8 mouse cellular contexts compared by ENCODE assay signal in genomic region chr8:48097131-48097794, GRCm38 (mm10). TPM values are rescaled to one million over a fixed set of nuclear protein-coding genes. Genes with fewer than 3 reads are reported as not detected.
A peak's percentile ranks its signal among the peaks of the same experiment; 100 is the strongest.
DNase-seq lines count a peak whose midpoint lies in the region; ATAC-seq and TF ChIP-seq lines count a peak whose summit lies in the region.

No protein-coding gene starts in this region.

- no peak for TF ChIP-seq POLR2A in lung, adult 2 months (IDR thresholded peaks at IDR 0.05; ENCODE audit: borderline replicate concordance, extremely low read depth, low read depth, low read length)

- WGBS in lung, embryonic 14.5 days: 8% methylated on average over 21 of the region's 21 CpGs
- WGBS in lung, adult 2 months: 7% methylated on average over 21 of the region's 21 CpGs
- 16% methylated on average over 21 of the region's 21 CpGs for WGBS in embryonic facial prominence, embryonic 10.5 days
- WGBS in intestine, embryonic 16.5 days: 9% methylated on average over 21 of the region's 21 CpGs

- no peaks in the 10 kb centered on the region for H3K4me1 ChIP-seq in lung, embryonic 14.5 days (ENCODE audit: insufficient read depth)
- H3K4me1 ChIP-seq in lung, adult 2 months (ENCODE audit: control insufficient read depth, insufficient read depth, low read length): no peaks in the 10 kb centered on the region
- H3K4me1 ChIP-seq in embryonic facial prominence, embryonic 10.5 days: peaks cover 14% of the 10 kb centered on the region
- H3K4me1 ChIP-seq in intestine, embryonic 16.5 days (ENCODE audit: control insufficient read depth, insufficient read depth, low read length): 0 out of 2 replicates have a peak, but pooled peaks cover 5% of the 10 kb centered on the region

- no peak overlapping the region for H3K27ac ChIP-seq in lung, embryonic 14.5 days (ENCODE audit: low read depth)
- H3K27ac ChIP-seq in embryonic facial prominence, embryonic 10.5 days (replicated peaks): peak overlapping the region; percentile 67; the same call in 1 of the 2 replicates
- H3K27ac ChIP-seq in intestine, embryonic 16.5 days (ENCODE audit: low read length): no peak overlapping the region

- TF ChIP-seq CTCF in lung, embryonic 14.5 days (IDR thresholded peaks at IDR 0.05; ENCODE audit: low read depth): peak; percentile 78
- no peak for TF ChIP-seq CTCF in lung, adult 2 months (IDR thresholded peaks at IDR 0.05; ENCODE audit: insufficient read depth, low read length)

- peak overlapping the region; percentile 36 for H3K9ac ChIP-seq in lung, embryonic 14.5 days
- H3K9ac ChIP-seq in intestine, embryonic 16.5 days (ENCODE audit: low read depth, low read length): peak overlapping the region; percentile 48

- peak; percentile 91 for DNase-seq in lung, embryonic 14.5 days
- no peak for DNase-seq in lung, adult 2 months
- DNase-seq in embryonic facial prominence, embryonic 10.5 days (ENCODE audit: low spot score): peak; percentile 82
- DNase-seq in left cerebral cortex, adult 9 months (ENCODE audit: low spot score in 2 of 2): peak; percentile 52 to 78
- peak; percentile 70 for DNase-seq in mesoderm, embryonic 11.5 days (ENCODE audit: low read depth, low spot score)
- peak; percentile 78 for DNase-seq in right cerebral cortex, postnatal 4 days

- H3K9me3 ChIP-seq in lung, embryonic 14.5 days (ENCODE audit: low read depth, low read length): no peaks in the 10 kb centered on the region
- no peaks in the 10 kb centered on the region for H3K9me3 ChIP-seq in embryonic facial prominence, embryonic 10.5 days
- no peaks in the 10 kb centered on the region for H3K9me3 ChIP-seq in intestine, embryonic 16.5 days (ENCODE audit: control insufficient read depth, low read length)

- H3K4me2 ChIP-seq in lung, embryonic 14.5 days: peak overlapping the region; percentile 59
- H3K4me2 ChIP-seq in intestine, embryonic 16.5 days (ENCODE audit: low read depth, low read length): peak overlapping the region; percentile 48

- H3K4me3 ChIP-seq in lung, embryonic 14.5 days (ENCODE audit: low read depth, low read length): peak overlapping the region; percentile 26
- H3K4me3 ChIP-seq in lung, adult 2 months (replicated peaks; ENCODE audit: extremely low read depth, low read depth, low read length): no peak overlapping the region
- H3K4me3 ChIP-seq in embryonic facial prominence, embryonic 10.5 days: peak overlapping the region; percentile 44
- H3K4me3 ChIP-seq in intestine, embryonic 16.5 days (ENCODE audit: low read length): peak overlapping the region; percentile 26

- peak; percentile 95 for ATAC-seq in lung, embryonic 14.5 days (ENCODE audit: insufficient read depth)
- ATAC-seq in granulocyte monocyte progenitor cell, adult 5-6 weeks (replicated peaks; ENCODE audit: poor library complexity, severe bottlenecking): peak; percentile 27; the same call in 1 of the 2 replicates
- ATAC-seq in intestine, embryonic 16.5 days: peak; percentile 87

- H3K27me3 ChIP-seq in lung, embryonic 14.5 days (ENCODE audit: insufficient read depth, low read length): no peaks in the 10 kb centered on the region
- peaks cover 8% of the 10 kb centered on the region; the same call in 1 of the 2 replicates for H3K27me3 ChIP-seq in embryonic facial prominence, embryonic 10.5 days (replicated peaks; ENCODE audit: low read depth, poor library complexity, severe bottlenecking)
- H3K27me3 ChIP-seq in intestine, embryonic 16.5 days (replicated peaks; ENCODE audit: control insufficient read depth, insufficient read depth, low read length): no peaks in the 10 kb centered on the region

- no peaks in the 10 kb centered on the region for H3K36me3 ChIP-seq in lung, embryonic 14.5 days (ENCODE audit: insufficient read depth)
- H3K36me3 ChIP-seq in embryonic facial prominence, embryonic 10.5 days (replicated peaks): no peaks in the 10 kb centered on the region
- H3K36me3 ChIP-seq in intestine, embryonic 16.5 days (ENCODE audit: control insufficient read depth, insufficient read depth, low read length): no peaks in the 10 kb centered on the region

RNA-seq across cellular contexts. Expression of gene Dctd, which starts 1.6 kb away (rescaled TPM):
- polyA plus RNA-seq in lung, embryonic 14.5 days (2014; fragmentation: Nextera tagmentation; extraction: Ambion mirVana): 34.9 and 38.2 TPM in 2 replicates
- 0.53 and 0.56 TPM in 2 replicates for polyA plus RNA-seq in lung, adult 2 months (2012; rRNA removed)
- polyA plus RNA-seq in embryonic facial prominence, embryonic 10.5 days (2016; fragmentation: Nextera tagmentation; extraction: Ambion mirVana): 57.0 and 58.7 TPM in 2 replicates
- 46.2 and 57.1 TPM in 2 replicates for total RNA-seq in granulocyte monocyte progenitor cell, adult 5-6 weeks (2014; fragmentation: Nextera tagmentation)
- 53.6 and 56.3 TPM in 2 replicates for total RNA-seq in granulocyte monocyte progenitor cell, adult 5-6 weeks (2017)
- 27.0 and 30.2 TPM in 2 replicates for polyA plus RNA-seq in intestine, embryonic 16.5 days (2015; fragmentation: Nextera tagmentation; extraction: Ambion mirVana)

Comparison
In these comparisons a context has a peak if more than half of its experiments do, and no peak if none do; other contexts are left out.
1. RNA of gene Dctd, which starts 1.6 kb away (polyA plus RNA-seq): 57.0 to 58.7 TPM in embryonic facial prominence, embryonic 10.5 days, 34.9 to 38.2 TPM in lung, embryonic 14.5 days and 27.0 to 30.2 TPM in intestine, embryonic 16.5 days; 0.53 to 0.56 TPM in lung, adult 2 months; every median in the first group is over 10 times any median in the second.
2. ATAC-seq: peak in every context shown above with its lines; median percentile 95 in lung, embryonic 14.5 days; 87 in intestine, embryonic 16.5 days; 27 in granulocyte monocyte progenitor cell, adult 5-6 weeks.